Mouse (Mus musculus): ENCODE measurements around the gene Lrrc4b. TPM values are rescaled to one million over a fixed set of nuclear protein-coding genes. Genes with fewer than 3 reads are reported as not detected.

Gene Lrrc4b
- polyA plus RNA-seq, 1 experiment from 2014 or later, result 0.98 TPM

GRCm38 (mm10) chr7:44491391-44491790 is 62.6 kb downstream of the Lrrc4b start:
- H3K4me1 ChIP-seq (replicated peaks), result peaks cover 14% of the 10 kb centered on the region
- no peak overlapping the region for H3K4me2 ChIP-seq
- no peak for ATAC-seq (ENCODE audit: insufficient number of reproducible peaks, insufficient read depth, low FRiP score, low TSS enrichment, low read depth)
- H3K4me3 ChIP-seq (replicated peaks), result no peak overlapping the region
- H3K9me3 ChIP-seq, result no peaks in the 10 kb centered on the region
- H3K36me3 ChIP-seq, result peaks cover 64% of the 10 kb centered on the region
- no peak overlapping the region for H3K27ac ChIP-seq
- no peak overlapping the region for H3K9ac ChIP-seq (replicated peaks)
- no peaks in the 10 kb centered on the region for H3K27me3 ChIP-seq
- WGBS, result 93% methylated on average over 5 of the region's 5 CpGs

- peaks cover 64% of the 10 kb centered on the region for H3K36me3 ChIP-seq
- no peak overlapping the region for H3K4me2 ChIP-seq
- H3K4me3 ChIP-seq (replicated peaks), result no peak overlapping the region
- H3K27me3 ChIP-seq, result no peaks in the 10 kb centered on the region
- 94% methylated on average over 21 of the region's 21 CpGs for WGBS
- ATAC-seq (ENCODE audit: insufficient number of reproducible peaks, insufficient read depth, low FRiP score, low TSS enrichment, low read depth), result no peak
- no peak overlapping the region for H3K27ac ChIP-seq
- peaks cover 17% of the 10 kb centered on the region for H3K4me1 ChIP-seq (replicated peaks)
- H3K9me3 ChIP-seq, result no peaks in the 10 kb centered on the region
- no peak overlapping the region for H3K9ac ChIP-seq (replicated peaks)
Observed at GRCm38 (mm10) chr7:44492166-44492826, 63.5 kb downstream of the Lrrc4b start.

GRCm38 (mm10) chr7:44494681-44495080 is 65.9 kb downstream of the Lrrc4b start:
- no peak overlapping the region for H3K9ac ChIP-seq (replicated peaks)
- peaks cover 5% of the 10 kb centered on the region; the same call in 1 of the 2 replicates for H3K27me3 ChIP-seq
- H3K4me2 ChIP-seq, result no peak overlapping the region
- 94% methylated on average over 12 of the region's 12 CpGs for WGBS
- no peak for ATAC-seq (ENCODE audit: insufficient number of reproducible peaks, insufficient read depth, low FRiP score, low TSS enrichment, low read depth)
- peaks cover 20% of the 10 kb centered on the region for H3K4me1 ChIP-seq (replicated peaks)
- H3K27ac ChIP-seq, result no peak overlapping the region
- H3K36me3 ChIP-seq, result peaks cover 56% of the 10 kb centered on the region
- H3K9me3 ChIP-seq, result no peaks in the 10 kb centered on the region
- H3K4me3 ChIP-seq (replicated peaks), result no peak overlapping the region

GRCm38 (mm10) chr7:44495086-44495485 is 66.3 kb downstream of the Lrrc4b start:
- H3K9ac ChIP-seq (replicated peaks), result peak overlapping the region; percentile 86
- peak overlapping the region; percentile 76 for H3K4me2 ChIP-seq
- H3K36me3 ChIP-seq, result peaks cover 52% of the 10 kb centered on the region
- peaks cover 20% of the 10 kb centered on the region for H3K4me1 ChIP-seq (replicated peaks)
- no peak for ATAC-seq (ENCODE audit: insufficient number of reproducible peaks, insufficient read depth, low FRiP score, low TSS enrichment, low read depth)
- peak overlapping the region; percentile 70 for H3K4me3 ChIP-seq (replicated peaks)
- H3K27me3 ChIP-seq, result peaks cover 5% of the 10 kb centered on the region
- WGBS, result 88% methylated on average over 7 of the region's 7 CpGs
- no peaks in the 10 kb centered on the region for H3K9me3 ChIP-seq
- H3K27ac ChIP-seq, result no peak overlapping the region

- H3K4me1 ChIP-seq (replicated peaks), result peaks cover 20% of the 10 kb centered on the region
- peak; percentile 96 for ATAC-seq (ENCODE audit: insufficient number of reproducible peaks, insufficient read depth, low FRiP score, low TSS enrichment, low read depth)
- H3K36me3 ChIP-seq, result peaks cover 41% of the 10 kb centered on the region
- peak within 1 kb of the TSS; percentile 76 for H3K4me2 ChIP-seq
- peak within 1 kb of the TSS; percentile 96 for H3K27ac ChIP-seq
- peak within 1 kb of the TSS; percentile 86 for H3K9ac ChIP-seq (replicated peaks)
- WGBS, result under 1% methylated on average over 58 of the region's 58 CpGs
- no peaks in the 10 kb centered on the region for H3K9me3 ChIP-seq
- H3K4me3 ChIP-seq (replicated peaks), result peak within 1 kb of the TSS; percentile 70
- peaks cover 15% of the 10 kb centered on the region for H3K27me3 ChIP-seq
Observed at GRCm38 (mm10) chr7:44495992-44496770, 67.4 kb downstream of the Lrrc4b start, which contains the start of the genes Emc10 and Fam71e1. Emc10 (minus strand) TSS chr7:44496529. Fam71e1 (plus strand) TSS chr7:44496581.

DNA sequence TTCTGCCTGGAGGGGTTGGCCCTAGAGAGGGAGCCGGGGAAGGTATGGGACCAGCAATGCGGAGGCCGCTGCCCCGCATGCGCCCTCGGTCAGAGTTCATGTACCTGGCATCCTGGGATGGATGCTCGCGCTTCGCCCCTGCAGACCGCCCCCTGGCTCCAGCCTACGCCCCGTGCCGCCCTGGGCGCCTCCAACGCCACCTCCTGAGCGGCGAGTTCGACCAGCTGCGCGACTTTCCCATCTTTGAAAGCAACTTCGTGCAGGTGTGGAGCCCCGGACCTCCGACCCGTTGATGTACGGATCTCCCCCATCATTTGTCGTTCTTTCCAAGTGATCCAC is 67.9 kb downstream of the Lrrc4b start:
- under 1% methylated on average over 25 of the region's 26 CpGs for WGBS
- H3K36me3 ChIP-seq, result peaks cover 35% of the 10 kb centered on the region
- ATAC-seq (ENCODE audit: insufficient number of reproducible peaks, insufficient read depth, low FRiP score, low TSS enrichment, low read depth), result no peak
- H3K9ac ChIP-seq (replicated peaks), result peak overlapping the region; percentile 78
- H3K9me3 ChIP-seq, result no peaks in the 10 kb centered on the region
- H3K27ac ChIP-seq, result peak overlapping the region; percentile 96
- peak overlapping the region; percentile 76 for H3K4me2 ChIP-seq
- H3K27me3 ChIP-seq, result peaks cover 16% of the 10 kb centered on the region
- H3K4me3 ChIP-seq (replicated peaks), result peak overlapping the region; percentile 70
- H3K4me1 ChIP-seq (replicated peaks), result peaks cover 20% of the 10 kb centered on the region

DNA sequence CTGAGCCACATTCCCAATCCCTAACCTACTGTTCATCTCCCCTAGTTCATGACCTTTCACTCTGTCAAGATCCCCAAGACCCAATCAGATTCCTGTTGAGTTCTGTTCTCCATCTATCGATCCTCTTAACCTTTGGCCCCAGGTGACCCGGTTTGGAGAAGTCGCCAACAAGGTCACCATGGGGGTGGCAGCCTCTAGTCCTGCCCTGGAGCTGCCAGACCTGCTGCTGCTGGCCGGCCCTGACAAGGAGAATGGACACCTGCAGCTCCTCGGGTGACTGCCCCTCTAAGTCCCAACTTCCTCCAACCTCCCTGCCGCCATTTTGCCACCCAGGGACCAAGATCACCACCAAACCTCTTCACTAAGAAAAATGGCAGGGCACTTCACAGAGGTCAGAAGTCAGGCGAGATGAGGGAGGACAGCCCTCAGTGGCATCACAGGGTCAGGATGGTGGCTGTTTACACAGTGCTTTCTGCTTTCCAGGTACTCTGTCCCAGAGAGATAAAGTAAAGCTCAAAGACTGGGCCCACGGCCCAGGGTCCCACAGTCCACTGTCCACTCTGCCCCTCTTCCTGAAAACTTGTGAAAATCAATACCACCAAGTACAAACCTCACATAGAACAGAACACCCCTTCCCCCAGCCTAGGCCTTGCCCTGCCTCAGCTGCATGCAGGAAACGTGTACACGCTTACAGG is 68.7 kb downstream of the Lrrc4b start:
- 84% methylated on average over 10 of the region's 10 CpGs for WGBS
- peak overlapping the region; percentile 76 for H3K4me2 ChIP-seq
- H3K27me3 ChIP-seq, result peaks cover 16% of the 10 kb centered on the region
- H3K9ac ChIP-seq (replicated peaks), result no peak overlapping the region
- no peaks in the 10 kb centered on the region for H3K9me3 ChIP-seq
- no peak for ATAC-seq (ENCODE audit: insufficient number of reproducible peaks, insufficient read depth, low FRiP score, low TSS enrichment, low read depth)
- H3K4me3 ChIP-seq (replicated peaks), result peak overlapping the region; percentile 70
- peaks cover 20% of the 10 kb centered on the region for H3K4me1 ChIP-seq (replicated peaks)
- peak overlapping the region; percentile 96; the same call in 1 of the 2 replicates for H3K27ac ChIP-seq
- H3K36me3 ChIP-seq, result peaks cover 27% of the 10 kb centered on the region

DNA sequence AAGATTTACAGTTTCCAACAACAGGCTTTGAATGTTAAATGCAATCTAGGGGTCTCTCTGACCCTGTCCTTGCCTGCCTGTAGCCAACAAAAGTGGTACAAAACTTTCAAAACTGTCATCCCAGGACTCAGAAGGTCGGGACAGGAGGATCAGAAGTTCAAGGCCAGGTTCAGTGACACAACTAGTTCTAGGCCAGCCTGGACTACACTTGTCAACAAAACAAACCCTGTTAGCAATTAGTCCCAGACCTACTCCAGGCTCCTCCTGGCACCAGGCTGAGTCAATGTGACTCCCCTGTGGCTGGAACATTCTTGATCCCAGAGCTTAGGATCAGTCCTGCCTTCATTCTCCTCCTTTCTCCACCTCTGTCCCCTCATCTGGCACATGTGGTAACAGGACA is 70.1 kb downstream of the Lrrc4b start:
- no peaks in the 10 kb centered on the region for H3K9me3 ChIP-seq
- 74% methylated on average over 1 of the region's 1 CpGs for WGBS
- no peak overlapping the region for H3K27ac ChIP-seq
- no peak overlapping the region for H3K4me3 ChIP-seq (replicated peaks)
- no peak for ATAC-seq (ENCODE audit: insufficient number of reproducible peaks, insufficient read depth, low FRiP score, low TSS enrichment, low read depth)
- peaks cover 13% of the 10 kb centered on the region for H3K36me3 ChIP-seq
- peaks cover 20% of the 10 kb centered on the region for H3K4me1 ChIP-seq (replicated peaks)
- no peak overlapping the region for H3K4me2 ChIP-seq
- no peak overlapping the region for H3K9ac ChIP-seq (replicated peaks)
- peaks cover 16% of the 10 kb centered on the region for H3K27me3 ChIP-seq

- H3K4me2 ChIP-seq, result no peak overlapping the region
- H3K27ac ChIP-seq, result no peak overlapping the region
- H3K9me3 ChIP-seq, result peaks cover 5% of the 10 kb centered on the region; the same call in 1 of the 2 replicates
- ATAC-seq (ENCODE audit: insufficient number of reproducible peaks, insufficient read depth, low FRiP score, low TSS enrichment, low read depth), result no peak
- H3K27me3 ChIP-seq, result peaks cover 16% of the 10 kb centered on the region
- no peak overlapping the region for H3K4me3 ChIP-seq (replicated peaks)
- H3K9ac ChIP-seq (replicated peaks), result no peak overlapping the region
- WGBS, result 55% methylated on average over 20 of the region's 20 CpGs
- H3K4me1 ChIP-seq (replicated peaks), result peaks cover 13% of the 10 kb centered on the region
- H3K36me3 ChIP-seq, result peaks cover 4% of the 10 kb centered on the region; the same call in 1 of the 2 replicates
Observed at GRCm38 (mm10) chr7:44500046-44500445, 71.2 kb downstream of the Lrrc4b start.

DNA sequence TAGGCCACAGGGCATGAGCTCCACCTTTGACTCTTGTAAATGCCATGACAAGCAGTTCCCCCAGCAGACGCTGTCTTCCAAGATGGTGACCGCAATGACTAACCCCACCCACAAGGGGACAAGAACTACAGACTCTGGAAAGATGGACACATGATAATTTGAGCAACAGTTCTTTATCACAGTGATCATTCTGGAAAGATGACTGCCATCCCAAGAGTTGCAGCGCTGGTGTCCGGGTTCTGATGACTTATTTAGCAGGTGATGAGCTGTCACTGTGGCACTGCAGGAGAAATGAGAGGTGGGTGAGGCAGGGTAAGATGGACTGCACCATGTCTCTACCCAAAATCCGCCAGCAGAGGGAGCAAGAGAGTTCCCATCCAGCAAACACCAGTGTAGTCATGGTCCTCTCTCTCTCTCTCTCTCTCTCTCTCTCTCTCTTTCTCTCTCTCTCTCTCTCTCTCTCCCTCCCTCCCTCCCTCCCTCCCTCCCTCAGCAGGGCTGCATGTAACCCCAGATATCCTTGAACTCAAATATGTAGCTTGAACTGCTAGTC is 72.8 kb downstream of the Lrrc4b start:
- 40% methylated on average over 5 of the region's 5 CpGs for WGBS
- no peak for ATAC-seq (ENCODE audit: insufficient number of reproducible peaks, insufficient read depth, low FRiP score, low TSS enrichment, low read depth)

GRCm38 (mm10) chr7:44507491-44507890 is 78.7 kb downstream of the Lrrc4b start:
- ATAC-seq (ENCODE audit: insufficient number of reproducible peaks, insufficient read depth, low FRiP score, low TSS enrichment, low read depth), result no peak
- peaks cover 45% of the 10 kb centered on the region for H3K27me3 ChIP-seq
- H3K4me3 ChIP-seq (replicated peaks), result no peak overlapping the region
- no peaks in the 10 kb centered on the region for H3K36me3 ChIP-seq
- no peak overlapping the region for H3K27ac ChIP-seq
- no peak overlapping the region for H3K4me2 ChIP-seq
- no peak overlapping the region for H3K9ac ChIP-seq (replicated peaks)
- H3K4me1 ChIP-seq (replicated peaks), result no peaks in the 10 kb centered on the region
- H3K9me3 ChIP-seq, result peaks cover 6% of the 10 kb centered on the region; the same call in 1 of the 2 replicates

More for the DNA sequence above, 72.8 kb downstream of the Lrrc4b start:
- H3K4me2 ChIP-seq, result no peak overlapping the region
- peaks cover 5% of the 10 kb centered on the region; the same call in 1 of the 2 replicates for H3K9me3 ChIP-seq
- H3K9ac ChIP-seq (replicated peaks), result no peak overlapping the region
- H3K4me3 ChIP-seq (replicated peaks), result no peak overlapping the region
- H3K27ac ChIP-seq, result no peak overlapping the region
- peaks cover 4% of the 10 kb centered on the region; the same call in 1 of the 2 replicates for H3K36me3 ChIP-seq
- H3K27me3 ChIP-seq, result peaks cover 16% of the 10 kb centered on the region
- H3K4me1 ChIP-seq (replicated peaks), result peaks cover 5% of the 10 kb centered on the region; the same call in 1 of the 2 replicates

Data from limb, embryonic 12.5 days (tissue).